Mouse (Mus musculus) ES-Bruce4 (cell line): ENCODE results near the gene Gm2056.
"Not testable (repeated sequence)": the region's sequence is repeated elsewhere in the genome, so short reads cannot be mapped to it uniquely, and the experiment has no call there.

Experiments used
- EP300 ChIP-seq: IDR thresholded peaks from 2 replicates; pipeline ENCODE4 v1.6.1; 2011; ENCODE audit warnings: low read depth, low read length; ENCODE audit not compliant: insufficient read depth
- POLR2A ChIP-seq: IDR thresholded peaks from one replicate; pipeline ENCODE4 v1.8.1; 2011; ENCODE audit warnings: low read length; ENCODE audit not compliant: insufficient read depth

DNA sequence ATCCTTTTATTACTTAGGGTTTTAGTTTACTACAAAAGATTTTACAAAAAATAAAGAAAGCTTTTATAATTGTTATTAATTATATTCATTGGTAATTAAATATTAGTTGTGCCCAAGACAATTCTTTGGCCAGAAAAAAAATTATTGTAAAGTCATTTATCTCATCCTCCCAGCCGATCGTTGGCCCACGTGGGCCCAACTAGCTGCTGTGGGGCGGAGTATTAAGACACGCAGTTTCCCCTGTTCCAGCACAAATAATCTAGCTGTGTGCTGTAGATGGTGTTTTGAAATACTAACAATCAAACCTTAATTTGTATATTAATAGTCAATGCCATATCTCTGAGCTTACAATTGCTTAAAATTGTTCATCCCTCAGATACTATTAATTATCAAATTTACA, 5.4 kb downstream of the Gm2056 start:
- TF ChIP-seq EP300, POLR2A: not testable (repeated sequence)
